Mouse (Mus musculus) thymus, adult 18-20 months (tissue): Measurements from ENCODE around the gene Gm45015.
"Not testable (repeated sequence)": the region's sequence is repeated elsewhere in the genome, so short reads cannot be mapped to it uniquely, and the experiment has no call there.

ENCODE experiments used
- DNase-seq, 2 experiments: peaks; one replicate each; pipeline ENCODE4 v3.0.0; 2022; ENCODE audit warnings: mixed read lengths in 2 of 2

Gene Gm45015

GRCm38 (mm10) chrX:73336740-73337139 lies at the start of gene Gm45015:
Gene Gm45015, minus strand, starts transcription at chrX:73336840.
- DNase-seq: no peak

DNA sequence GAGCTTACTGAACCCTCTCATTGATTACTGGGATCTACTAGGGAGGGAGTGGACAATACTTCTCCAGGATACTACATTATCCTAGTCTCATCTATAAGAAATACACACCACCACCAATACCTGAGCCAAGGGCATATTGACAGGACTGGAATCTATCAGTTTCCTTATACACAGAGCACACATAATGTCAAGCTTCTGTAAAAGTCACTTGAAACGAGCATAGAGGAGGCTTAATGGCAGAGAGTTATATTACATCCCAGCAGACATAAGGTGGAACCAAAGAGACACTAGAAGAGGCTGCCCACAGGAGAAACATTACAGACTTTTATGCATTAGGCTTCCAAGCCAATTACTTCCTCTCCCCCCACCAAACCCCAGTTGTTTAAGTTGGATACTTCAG lies 48.3 kb upstream of the Gm45015 start:
- no peak for DNase-seq

GRCm38 (mm10) chrX:73384419-73384818 lies 47.8 kb upstream of the Gm45015 start:
- DNase-seq: no peak

DNA sequence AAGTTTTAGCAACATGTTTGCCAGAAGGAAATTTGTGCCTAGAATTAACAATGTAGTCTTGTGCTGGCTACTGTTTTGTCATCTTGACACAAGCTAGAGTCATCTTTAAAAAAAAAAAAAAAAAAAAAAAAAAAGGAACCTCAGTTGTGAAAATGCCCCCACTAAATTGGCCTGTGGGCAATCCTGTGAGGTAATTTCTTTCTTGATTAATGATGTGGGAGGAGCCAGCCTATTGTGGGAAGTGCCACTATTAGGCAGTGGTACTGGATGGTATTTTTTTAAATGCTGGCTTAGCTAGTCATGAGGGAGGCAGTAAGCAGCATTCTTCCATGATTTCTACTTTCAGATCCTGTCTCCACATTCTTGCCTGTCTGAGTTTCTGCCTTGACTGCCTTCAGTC lies 26.7 kb upstream of the Gm45015 start:
- no peak for DNase-seq

DNA sequence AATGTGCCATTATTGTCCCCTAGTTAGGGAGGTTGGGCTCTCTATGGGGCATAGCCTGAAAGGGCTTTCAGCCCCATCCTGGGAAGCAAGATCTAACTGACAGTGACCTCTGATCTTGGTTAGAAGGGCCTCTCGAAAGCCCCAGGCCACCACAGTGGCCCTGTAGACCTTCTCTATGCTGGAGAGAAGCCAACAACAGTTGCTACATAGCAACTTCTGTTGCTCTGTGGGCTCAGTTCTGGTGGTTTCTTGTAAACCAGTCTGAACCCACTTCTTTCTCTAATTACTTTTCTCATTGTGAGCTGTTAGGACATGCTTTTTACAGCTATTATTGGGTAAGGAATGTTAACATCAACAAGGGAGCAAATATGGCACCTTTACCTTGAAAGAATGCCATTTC lies 20.1 kb upstream of the Gm45015 start:
- no peak for DNase-seq

- no peak for DNase-seq
Observed at GRCm38 (mm10) chrX:73356163-73356562, 19.5 kb upstream of the Gm45015 start.

GRCm38 (mm10) chrX:73344346-73344745 lies 7.7 kb upstream of the Gm45015 start:
- DNase-seq: no peak

DNA sequence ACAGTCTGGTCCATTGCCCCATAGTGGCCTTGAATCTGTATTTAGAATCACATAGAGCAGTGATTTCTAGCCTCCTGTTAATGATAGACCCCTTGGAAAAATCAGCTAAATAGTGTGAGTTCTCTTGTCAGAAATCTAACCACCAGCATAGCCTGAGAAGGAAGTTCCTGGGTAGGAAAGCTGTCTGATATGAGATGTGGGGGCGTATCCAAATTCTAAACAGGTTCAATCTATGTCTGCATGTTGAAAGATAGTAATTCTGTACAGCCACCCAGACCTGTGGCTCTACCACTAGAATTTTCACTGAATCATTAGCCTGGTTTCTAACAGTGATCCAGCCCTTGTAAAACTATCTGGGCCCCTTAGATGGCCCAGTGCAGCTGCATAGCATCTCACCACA lies 7.2 kb upstream of the Gm45015 start:
- DNase-seq: no peak

DNA sequence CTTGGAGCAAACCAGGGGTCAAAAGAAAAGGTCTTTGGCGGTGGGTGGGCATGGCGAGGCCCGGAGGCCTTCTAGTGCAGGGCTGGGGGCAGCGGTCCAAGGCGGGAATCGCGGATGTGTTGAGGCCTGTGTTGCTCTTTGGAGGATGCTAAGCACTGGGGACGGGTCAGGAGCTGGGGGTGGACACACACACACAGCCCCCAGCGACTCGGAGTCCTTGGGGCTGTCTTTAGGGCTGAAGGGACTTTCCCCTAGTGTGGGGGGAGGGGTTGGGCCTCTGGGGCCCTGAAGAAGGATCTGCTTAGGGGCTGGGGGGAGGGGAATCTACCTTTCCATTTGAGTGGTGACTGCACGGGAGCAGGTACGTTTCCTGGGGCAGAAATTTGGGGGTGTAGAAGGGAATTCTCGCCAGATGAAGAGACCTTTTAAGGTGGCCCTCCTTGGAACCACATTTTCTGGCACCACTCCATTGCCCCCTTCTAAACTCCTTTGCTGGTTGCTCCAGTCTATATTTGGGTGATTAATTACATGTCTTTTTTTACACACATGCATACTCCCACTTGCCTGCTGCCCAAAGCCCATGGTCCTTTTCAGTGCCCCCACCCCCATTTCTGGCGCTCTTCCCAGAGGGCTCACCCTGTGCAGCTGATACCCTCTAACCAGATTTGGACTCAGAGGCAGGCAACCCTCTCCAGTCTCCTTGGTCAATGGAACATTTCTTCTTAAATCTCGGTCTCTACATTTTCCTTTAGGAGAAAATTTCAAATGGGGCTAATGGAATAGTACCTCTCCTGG lies 6.5 kb upstream of the Gm45015 start:
- DNase-seq: no peak

GRCm38 (mm10) chrX:73342483-73342895 lies 5.8 kb upstream of the Gm45015 start, which contains the start of gene Zfp275:
Gene Zfp275, plus strand, starts transcription at chrX:73342621.
- DNase-seq: peak; percentile 74 to 75

DNA sequence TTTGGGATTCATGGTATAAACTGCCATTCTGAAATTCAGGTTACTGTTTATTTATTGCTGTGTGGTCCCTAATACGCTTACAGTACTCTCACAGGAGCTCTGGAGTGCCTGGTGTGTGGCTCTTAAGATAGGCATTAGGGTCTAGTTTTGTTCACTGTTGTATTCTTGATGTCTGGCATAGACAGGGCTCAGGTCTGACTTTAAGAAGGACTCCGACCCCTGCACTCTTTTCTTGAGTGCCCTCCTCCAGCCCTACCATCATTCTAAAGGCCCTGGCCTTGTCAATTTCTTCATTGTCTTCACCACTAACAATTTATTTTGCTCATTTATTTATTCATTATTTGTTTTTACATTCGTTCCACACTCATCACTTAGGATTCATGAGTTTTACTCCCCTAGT lies 5.4 kb upstream of the Gm45015 start:
- no peak for DNase-seq

DNA sequence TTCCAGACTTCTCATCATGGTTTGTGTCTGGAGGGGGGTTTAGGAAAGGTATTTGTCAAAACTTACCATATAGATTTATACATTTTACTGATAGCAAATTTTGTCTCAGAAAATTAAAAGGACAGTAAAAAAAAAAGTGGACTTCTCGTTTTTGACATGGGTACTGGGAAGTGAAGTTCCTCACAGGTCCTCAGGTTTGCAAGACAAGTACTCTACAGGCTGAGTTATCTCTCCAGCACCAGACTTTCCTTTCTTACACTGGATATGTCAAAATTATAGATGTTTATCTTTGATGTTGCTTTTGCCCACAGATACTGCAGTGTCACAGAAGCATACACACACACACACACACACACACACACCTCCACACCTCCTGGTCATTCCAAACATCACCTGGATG lies 4.8 kb upstream of the Gm45015 start:
- no peak for DNase-seq

DNA sequence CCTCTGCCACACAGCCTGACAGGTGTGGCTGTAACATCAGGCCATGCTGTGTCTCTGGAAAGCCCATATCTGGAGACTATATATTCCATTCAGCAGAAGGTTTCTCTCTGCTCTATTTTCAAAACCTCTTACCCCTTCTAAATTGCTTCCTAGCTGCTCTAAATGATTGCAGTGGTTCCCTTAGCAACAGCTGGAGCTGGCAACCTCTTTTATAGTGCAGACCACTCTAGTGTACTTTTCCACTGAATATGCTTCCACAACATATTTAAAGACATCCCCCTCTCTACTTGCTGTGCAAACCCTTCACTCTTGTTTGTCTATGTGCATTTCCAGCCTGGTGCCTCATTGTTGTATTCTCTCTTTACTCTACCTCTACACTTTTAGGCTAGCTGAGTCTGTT lies 3.1 kb downstream of the Gm45015 start:
- no peak for DNase-seq

GRCm38 (mm10) chrX:73327215-73327614 lies 9.4 kb downstream of the Gm45015 start:
- no peak for DNase-seq

DNA sequence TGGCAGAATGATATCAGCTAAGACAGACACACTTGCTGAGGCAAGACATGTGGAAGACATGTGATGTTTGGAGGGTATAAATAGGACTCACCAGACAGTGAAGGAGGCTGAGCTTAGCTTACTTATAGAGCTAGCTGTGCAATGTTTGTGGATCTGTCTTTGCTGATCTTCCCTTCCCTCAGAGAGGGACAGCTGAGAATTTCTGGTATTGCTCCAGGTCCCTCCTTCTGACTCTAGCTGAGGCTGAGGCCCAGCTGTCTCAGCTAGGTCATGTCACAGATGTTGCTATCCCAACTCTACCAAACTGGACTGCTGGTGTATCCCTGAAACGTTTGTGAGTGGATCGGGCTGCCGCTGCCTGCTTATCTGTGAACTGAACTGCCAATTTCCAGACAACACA lies 15.6 kb downstream of the Gm45015 start:
- no peak for DNase-seq

GRCm38 (mm10) chrX:73312522-73312921 lies 24.1 kb downstream of the Gm45015 start:
- peak in 1 of 2 experiments; percentile 4 for DNase-seq

DNA sequence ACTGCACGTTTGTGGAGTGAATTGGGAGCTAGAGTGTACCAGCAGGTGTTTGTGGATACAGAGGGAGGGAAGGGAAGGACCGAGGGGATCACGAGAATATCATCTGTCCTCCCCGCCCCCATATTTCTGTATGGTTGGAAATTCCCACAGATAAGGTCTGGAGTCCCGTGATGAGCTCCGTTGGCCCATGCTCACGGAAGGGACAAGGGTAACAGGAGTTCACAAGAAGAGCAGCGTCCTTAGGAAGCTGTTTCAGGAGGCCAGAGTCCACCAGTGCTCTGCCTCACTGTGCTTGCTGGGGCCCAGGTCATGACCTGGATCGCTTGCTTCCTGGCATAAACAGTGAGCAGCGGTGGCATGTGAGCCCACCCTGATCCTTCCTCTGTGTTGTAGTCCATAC lies 40.9 kb downstream of the Gm45015 start:
- not testable (repeated sequence) for DNase-seq

GRCm38 (mm10) chrX:73292876-73293275 lies 43.8 kb downstream of the Gm45015 start, which contains the start of the genes Xlr5a and Xlr5c:
Gene Xlr5a, minus strand, starts transcription at chrX:73292976.
Gene Xlr5c, minus strand, starts transcription at chrX:73292976.
- DNase-seq: not testable (repeated sequence)
